In the genomic region with DNA sequence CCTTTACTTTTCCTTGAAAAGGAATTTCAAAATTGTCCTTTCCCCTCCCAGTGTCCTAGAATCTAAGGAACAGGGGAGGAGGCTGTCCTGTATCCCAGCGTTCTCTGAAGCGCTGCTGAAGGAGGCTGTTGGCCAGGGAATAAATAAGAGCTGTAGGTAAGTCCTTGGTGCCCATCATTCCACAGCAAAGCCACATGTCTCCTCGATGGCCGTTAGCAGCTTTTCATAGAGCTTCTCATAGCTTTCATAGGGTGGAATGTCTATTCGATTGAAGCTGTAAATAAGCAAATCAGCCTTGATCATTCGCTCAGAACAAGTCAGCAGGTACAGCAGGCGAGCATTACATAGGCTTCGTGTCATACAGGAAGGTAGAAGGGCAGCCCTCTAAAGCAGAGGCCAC, we compare ENCODE assay signal across 24 mouse cellular contexts. TPM values are rescaled to one million over a fixed set of nuclear protein-coding genes. Genes with fewer than 3 reads are reported as not detected.
DNase-seq lines count a peak whose midpoint lies in the region; TF ChIP-seq lines count a peak whose summit lies in the region.
"Had no signal": no experiment of that assay in that cellular context is flagged by ENCODE, and none has a peak within 500 bp of the region (broad histone marks: within the 10 kb centered on the region; RNA-seq: fewer than 3 reads in every experiment).

No protein-coding gene starts in this region.

- intact Hi-C loops in left cerebral cortex, adult 2 months (cut with DNase I): loop anchor here (2.0 kb wide), 1 partner anchor 34 kb away; the partner anchor contains the start of genes Cep95 and Ddx5
- intact Hi-C loops in left cerebral cortex, postnatal 10 days (cut with DNase I): no loop called here

- peak; percentile 50 to 69 for DNase-seq in cerebellum, adult 18-20 months
- DNase-seq in cerebellum, adult 8-10 months: no peak
- DNase-seq in cerebellum, postnatal 10 days: peak; percentile 40 to 63
- no peak for DNase-seq in cerebellum, adult 9-10 months
- peak in 1 of 2 experiments; percentile 12 for DNase-seq in left cerebral cortex, adult 2 months (ENCODE audit: extremely low spot score in 1 of 2, low spot score in 2 of 2)
- no peak for DNase-seq in left cerebral cortex, postnatal 10 days (ENCODE audit: extremely low spot score in 1 of 2, low spot score in 2 of 2)
- DNase-seq in spleen, postnatal 10 days (ENCODE audit: low spot score in 2 of 2): no peak
- DNase-seq: adrenal gland, postnatal 10 days; adrenal gland, postnatal 36 days; B cell, adult 2 months; forebrain, postnatal 0 days; gastrocnemius, adult 2 months; gastrocnemius, postnatal 14 days; heart, adult 18-20 months; heart, postnatal 10 days; heart, postnatal 36 days; kidney, adult 2 months had no signal

- peak overlapping the region; percentile 72 for H3K27ac ChIP-seq in left cerebral cortex, adult 2 months
- peak overlapping the region; percentile 57; the same call in 1 of the 2 replicates for H3K27ac ChIP-seq in macrophage
- H3K27ac ChIP-seq: embryonic facial prominence, embryonic 12.5 days; embryonic facial prominence, embryonic 15.5 days; gastrocnemius, adult 2 months; heart, embryonic 15.5 days; hindbrain, embryonic 10.5 days; hindbrain, embryonic 14.5 days had no signal

- peaks cover 5% of the 10 kb centered on the region; the same call in 1 of the 2 replicates for H3K36me3 ChIP-seq in macrophage (ENCODE audit: inconsistent target)

- H3K79me2 ChIP-seq in macrophage (ENCODE audit: inconsistent target): no peaks in the 10 kb centered on the region

- 92% methylated on average over 8 of the region's 8 CpGs for WGBS in macrophage (ENCODE audit: missing documents)

- no peak for TF ChIP-seq CTCF in left cerebral cortex, adult 2 months (IDR thresholded peaks at IDR 0.05)

- no peak overlapping the region for H3K4me3 ChIP-seq in left cerebral cortex, adult 2 months
- no peak overlapping the region for H3K4me3 ChIP-seq in macrophage (ENCODE audit: inconsistent target)
- H3K4me3 ChIP-seq: embryonic facial prominence, embryonic 12.5 days; embryonic facial prominence, embryonic 15.5 days; gastrocnemius, adult 2 months; heart, embryonic 12.5 days; heart, embryonic 15.5 days; hindbrain, embryonic 10.5 days had no signal

RNA-seq across cellular contexts. Expression of gene Cep95, which starts 33.4 kb away (rescaled TPM):
- 10 to 100 TPM; 12.6 to 15.1 TPM for total RNA-seq in left cerebral cortex, adult 2 months (2021)
- 10 to 100 TPM in 1 of 2 experiments, 1 to 10 TPM in 1; 8.7 to 10.3 TPM for total RNA-seq in left cerebral cortex, postnatal 10 days (2021)
- 100 to 1,000 TPM in 5 of 26 experiments, 10 to 100 TPM in 21; 11.3 to 128 (median 74.8) TPM for total RNA-seq in macrophage (2018; cell fraction: chromatin; rRNA removed)
- 10 to 100 TPM in 3 of 26 experiments, 1 to 10 TPM in 23; 1.9 to 11.0 (median 8.5) TPM for total RNA-seq in macrophage (2018; cell fraction: cytosol; rRNA removed)
- 10 to 100 TPM; 10.9 to 88.9 (median 37.9) TPM for total RNA-seq in macrophage (2018; cell fraction: nucleus; rRNA removed)
- 6.7 to 17.1 TPM (median 14.3 TPM) in 3 replicates for polyA plus RNA-seq in macrophage (2018)

RNA-seq across cellular contexts. Expression of gene Ddx5, which starts 33.5 kb away (rescaled TPM):
- 100 to 1,000 TPM; 652 to 679 TPM for total RNA-seq in left cerebral cortex, adult 2 months (2021)
- total RNA-seq in left cerebral cortex, postnatal 10 days (2021): 100 to 1,000 TPM; 607 to 644 TPM
- 1,000 to 10,000 TPM; 1,977 to 3,563 (median 2,658) TPM for total RNA-seq in macrophage (2018; cell fraction: chromatin; rRNA removed)
- 100 to 1,000 TPM; 341 to 915 (median 562) TPM for total RNA-seq in macrophage (2018; cell fraction: cytosol; rRNA removed)
- total RNA-seq in macrophage (2018; cell fraction: nucleus; rRNA removed): 1,000 to 10,000 TPM; 1,291 to 2,429 (median 1,755) TPM
- polyA plus RNA-seq in macrophage (2018): 399 to 726 TPM (median 627 TPM) in 3 replicates

RNA-seq across cellular contexts. Expression of gene Polg2, which starts 43.2 kb away (rescaled TPM):
- total RNA-seq in left cerebral cortex, adult 2 months (2021): 1 to 10 TPM; 3.2 to 4.2 TPM
- 1 to 10 TPM; 4.1 to 4.6 TPM for total RNA-seq in left cerebral cortex, postnatal 10 days (2021)
- 10 to 100 TPM in 16 of 26 experiments, 1 to 10 TPM in 10; 1.9 to 90.8 (median 16.4) TPM for total RNA-seq in macrophage (2018; cell fraction: chromatin; rRNA removed)
- total RNA-seq in macrophage (2018; cell fraction: cytosol; rRNA removed): 1 to 10 TPM in 20 of 26 experiments, under 1 TPM in 6; 0.62 to 3.6 (median 1.8) TPM
- 10 to 100 TPM in 12 of 26 experiments, 1 to 10 TPM in 14; 1.7 to 24.1 (median 9.8) TPM for total RNA-seq in macrophage (2018; cell fraction: nucleus; rRNA removed)
- 1.2 to 4.5 TPM (median 1.9 TPM) in 3 replicates for polyA plus RNA-seq in macrophage (2018)

Comparison
In these comparisons a context has a peak if more than half of its experiments do, and no peak if none do; other contexts are left out.
1. DNase-seq: peak in cerebellum, adult 18-20 months (2 of 2) and cerebellum, postnatal 10 days (2 of 2); none in cerebellum, adult 8-10 months (single experiment), cerebellum, adult 9-10 months (single experiment), left cerebral cortex, postnatal 10 days (0 of 2) and spleen, postnatal 10 days (0 of 2).